Mouse (Mus musculus) embryonic facial prominence, embryonic 11.5 days (tissue): ENCODE data around the gene Neurl2. TPM values are rescaled to one million over a fixed set of nuclear protein-coding genes. Genes with fewer than 3 reads are reported as not detected.
"Not testable (repeated sequence)": the region's sequence is repeated elsewhere in the genome, so short reads cannot be mapped to it uniquely, and the experiment has no call there.

Source experiments
- ATAC-seq: fragments of 200-750 bp; cut with Nextera tagmentation; replicated peaks from 2 replicates; pipeline ENCODE4 v1.8.0; 2017; ENCODE audit warnings: low read depth; ENCODE audit not compliant: insufficient number of reproducible peaks, low FRiP score, low TSS enrichment
- DNase-seq: peaks from one replicate; pipeline ENCODE4 v3.0.0-alpha.2; 2015; ENCODE audit warnings: low spot score
- H3K27ac ChIP-seq: fragments of 300-500 bp; sonication (generic); replicated peaks from 2 replicates; pipeline ENCODE4 v1.5.1; 2014; ENCODE audit warnings: mild to moderate bottlenecking, low read depth, low read length, control low read depth
- H3K27me3 ChIP-seq: fragments of 300-500 bp; sonication (generic); 2 replicates; pipeline ENCODE4 v1.6.1; 2014; ENCODE audit warnings: mild to moderate bottlenecking, low read length, moderate library complexity, mixed read lengths; ENCODE audit not compliant: control insufficient read depth, insufficient read depth
- H3K36me3 ChIP-seq: fragments of 300-500 bp; sonication (generic); replicated peaks from 2 replicates; pipeline ENCODE4 v1.6.1; 2014; ENCODE audit warnings: low read depth, mild to moderate bottlenecking, low read length, moderate library complexity, mixed read lengths; ENCODE audit not compliant: control insufficient read depth, insufficient read depth
- H3K4me1 ChIP-seq: fragments of 300-500 bp; sonication (generic); 2 replicates; pipeline ENCODE4 v1.6.1; 2014; ENCODE audit warnings: low read length, mixed read lengths; ENCODE audit not compliant: control insufficient read depth, insufficient read depth
- H3K4me2 ChIP-seq: fragments of 300-500 bp; sonication (generic); 2 replicates; pipeline ENCODE4 v1.6.1; 2014; ENCODE audit warnings: low read depth, mild to moderate bottlenecking, control low read depth, low read length, moderate library complexity
- H3K4me3 ChIP-seq: fragments of 300-500 bp; sonication (generic); 2 replicates; pipeline ENCODE4 v1.5.1; 2014; ENCODE audit warnings: low read depth, low read length, control low read depth
- H3K9ac ChIP-seq: fragments of 300-500 bp; sonication (generic); replicated peaks from 2 replicates; pipeline ENCODE4 v1.6.1; 2014; ENCODE audit warnings: mild to moderate bottlenecking, control low read depth, low read length
- H3K9me3 ChIP-seq: fragments of 300-500 bp; sonication (generic); replicated peaks from 2 replicates; pipeline ENCODE4 v1.6.1; 2016; ENCODE audit warnings: mild to moderate bottlenecking, low read length, inconsistent platforms, mixed read lengths; ENCODE audit not compliant: control insufficient read depth
- WGBS: fragments of 180-500 bp; shearing (Covaris S2); extraction: QIAGEN DNeasy Blood & Tissue Kit; methylation state at CpG from one replicate; pipeline ENCODE4 v1.1.7; 2014; 5-methylcytosine and 5-hydroxymethylcytosine counted together
- polyA plus RNA-seq: library from polyadenylated mRNA; unstranded; fragments of >200 nt; fragmentation: Nextera tagmentation; extraction: Ambion mirVana; gene quantifications from 2 replicates; pipeline ENCODE4 v1.2.1, GENCODE M21; 2014

Gene Neurl2
- 3.0 and 4.7 TPM in 2 replicates for polyA plus RNA-seq

DNA sequence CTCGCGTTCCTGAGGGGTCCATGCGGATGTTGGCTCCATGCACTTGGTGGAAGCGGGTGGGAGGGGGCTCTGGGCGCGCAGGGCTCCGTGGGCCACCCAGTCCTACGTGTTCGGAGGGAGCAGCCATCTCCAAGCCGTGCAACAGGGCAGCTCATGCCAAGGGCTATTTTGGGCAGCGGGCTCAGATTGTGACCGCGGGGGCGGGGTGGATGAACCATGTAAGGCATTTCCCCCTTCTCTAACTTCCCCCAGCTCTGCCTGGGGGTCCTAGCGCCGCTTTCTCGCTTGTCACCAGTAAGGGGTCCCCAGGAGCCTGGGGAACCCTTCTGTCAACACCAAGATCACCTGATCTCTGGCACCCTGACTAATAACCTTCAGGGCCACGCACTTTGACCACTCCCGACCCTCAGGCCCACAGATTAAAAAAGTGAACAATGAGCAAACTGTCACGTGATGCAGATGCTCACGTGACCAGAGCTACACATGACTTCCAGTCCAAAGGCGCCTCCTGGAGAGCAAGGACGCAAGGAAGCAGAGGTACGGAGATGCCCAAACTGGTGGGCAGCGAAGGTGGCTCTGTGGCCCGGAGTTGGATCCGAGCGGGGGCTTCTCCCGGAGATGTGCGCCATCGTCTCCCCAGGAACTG lies at the start of gene Neurl2:
Neurl2 (minus strand) TSS at position 143 of the 646 bp plus-strand sequence.
- H3K27ac ChIP-seq, result peak within 1 kb of the TSS; percentile 59
- peak within 1 kb of the TSS; percentile 75 for H3K4me3 ChIP-seq
- no peaks in the 10 kb centered on the region; the same call in 1 of the 2 replicates for H3K36me3 ChIP-seq
- under 1% methylated on average over 31 of the region's 31 CpGs for WGBS
- no peaks in the 10 kb centered on the region for H3K9me3 ChIP-seq
- peak; percentile 97 for DNase-seq
- H3K9ac ChIP-seq, result peak within 1 kb of the TSS; percentile 83
- peak; percentile 60 for ATAC-seq
- H3K27me3 ChIP-seq, result no peaks in the 10 kb centered on the region
- peak within 1 kb of the TSS; percentile 99 for H3K4me2 ChIP-seq
- H3K4me1 ChIP-seq, result peaks cover 7% of the 10 kb centered on the region; the same call in 1 of the 2 replicates

DNA sequence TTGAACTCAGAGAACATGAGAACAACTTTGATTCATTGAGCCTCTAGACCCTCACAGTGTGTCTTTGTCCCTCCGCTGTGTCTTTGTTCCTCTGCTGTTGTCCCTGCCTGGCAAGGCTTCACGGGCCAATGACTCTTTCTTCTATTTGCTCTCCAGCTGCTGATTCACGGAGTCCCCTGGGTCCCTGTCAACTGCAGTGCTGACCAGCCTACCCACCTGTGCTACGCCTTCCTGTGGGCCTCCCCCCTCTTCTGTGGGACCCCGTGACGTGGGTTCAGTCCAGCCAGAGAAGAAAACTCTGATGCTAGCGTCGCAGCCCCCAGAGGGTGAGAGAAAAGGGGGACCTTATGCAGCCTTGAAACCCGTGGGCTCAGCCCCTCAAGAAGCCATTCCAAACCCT lies 49.4 kb upstream of the Neurl2 start:
- DNase-seq, result no peak
- no peaks in the 10 kb centered on the region for H3K4me1 ChIP-seq
- H3K36me3 ChIP-seq, result no peaks in the 10 kb centered on the region; the same call in none of the 2 replicates
- H3K9ac ChIP-seq, result no peak overlapping the region
- no peak overlapping the region for H3K4me3 ChIP-seq
- no peak for ATAC-seq
- no peak overlapping the region for H3K27ac ChIP-seq
- H3K4me2 ChIP-seq, result no peak overlapping the region; the same call in 1 of the 2 replicates
- WGBS, result 67% methylated on average over 9 of the region's 9 CpGs
- H3K9me3 ChIP-seq, result no peaks in the 10 kb centered on the region
- H3K27me3 ChIP-seq, result no peaks in the 10 kb centered on the region

DNA sequence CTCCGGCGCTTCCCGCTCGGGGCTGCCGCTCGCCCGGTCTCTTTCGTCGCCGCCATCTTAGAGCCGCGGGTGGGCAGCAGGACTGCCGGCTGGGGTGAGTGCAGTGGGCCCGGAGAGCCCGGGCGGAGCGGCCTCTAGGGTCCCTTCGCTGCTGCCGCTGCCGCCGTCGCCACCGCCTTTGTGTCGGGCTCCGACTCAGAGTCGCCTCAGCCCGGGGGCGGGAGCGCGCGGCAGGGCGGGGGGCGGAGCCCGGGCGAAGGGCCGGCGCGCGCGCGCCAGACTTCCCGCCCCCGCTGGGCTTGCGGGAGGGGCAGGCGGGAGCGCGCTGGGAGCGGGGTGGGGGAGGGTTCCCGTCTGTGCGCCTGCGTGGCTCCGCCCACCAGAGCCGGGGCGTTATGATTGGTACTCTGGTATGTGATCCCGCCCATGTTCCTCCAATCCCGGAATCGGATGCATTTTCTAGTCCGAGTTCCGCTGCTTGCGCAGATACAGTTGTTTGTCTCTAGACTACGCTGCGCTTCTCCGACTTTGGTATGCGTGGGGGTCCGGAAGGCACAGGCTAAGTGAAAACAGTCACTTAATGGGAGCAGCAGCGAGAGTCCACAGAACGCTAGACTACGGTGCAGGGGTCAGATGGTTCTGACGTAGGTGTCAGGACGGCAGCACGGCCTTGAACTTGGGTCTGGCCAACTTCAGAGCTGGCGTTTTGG lies 46.5 kb upstream of the Neurl2 start:
- Histone ChIP-seq H3K36me3 (no peaks in the 10 kb centered on the region; the same call in 1 of the 2 replicates), H3K9me3 (no peaks in the 10 kb centered on the region), H3K27me3 (no peaks in the 10 kb centered on the region), H3K27ac (peak overlapping the region; percentile 100), H3K4me3 (peak overlapping the region; percentile 95), H3K4me1 (no peaks in the 10 kb centered on the region), H3K4me2 (peak overlapping the region; percentile 91), H3K9ac (peak overlapping the region; percentile 100)
- ATAC-seq (peak; percentile 78), DNase-seq (peak; percentile 97)
- under 1% methylated on average over 66 of the region's 72 CpGs for WGBS

DNA sequence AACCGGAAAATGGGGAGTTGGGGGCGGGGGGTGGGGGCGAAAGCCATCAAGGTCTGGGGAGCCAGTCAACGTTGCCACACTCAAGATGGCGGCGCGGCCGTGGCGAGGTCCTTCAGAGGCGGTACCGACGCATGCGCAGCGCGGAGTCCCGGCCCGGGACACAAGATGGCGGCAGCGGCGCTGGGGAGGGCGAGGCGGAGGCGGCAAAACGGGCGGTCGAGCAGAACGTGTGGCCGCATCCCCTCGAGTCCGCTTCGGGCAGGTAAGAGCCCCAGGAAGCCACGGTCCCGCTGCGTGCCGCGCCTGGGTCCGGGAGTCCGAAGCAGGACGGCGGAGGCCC lies 45.9 kb upstream of the Neurl2 start, which contains the start of gene Pcif1:
Pcif1 (plus strand) TSS at position 77 of the 340 bp plus-strand sequence.
- peak; percentile 95 for DNase-seq
- Histone ChIP-seq H3K9ac (peak within 1 kb of the TSS; percentile 100), H3K4me3 (peak within 1 kb of the TSS; percentile 95), H3K4me1 (no peaks in the 10 kb centered on the region), H3K9me3 (no peaks in the 10 kb centered on the region), H3K27me3 (no peaks in the 10 kb centered on the region), H3K27ac (peak within 1 kb of the TSS; percentile 100), H3K4me2 (peak within 1 kb of the TSS; percentile 91), H3K36me3 (no peaks in the 10 kb centered on the region; the same call in 1 of the 2 replicates)
- peak; percentile 78 for ATAC-seq
- WGBS, result under 1% methylated on average over 31 of the region's 40 CpGs

DNA sequence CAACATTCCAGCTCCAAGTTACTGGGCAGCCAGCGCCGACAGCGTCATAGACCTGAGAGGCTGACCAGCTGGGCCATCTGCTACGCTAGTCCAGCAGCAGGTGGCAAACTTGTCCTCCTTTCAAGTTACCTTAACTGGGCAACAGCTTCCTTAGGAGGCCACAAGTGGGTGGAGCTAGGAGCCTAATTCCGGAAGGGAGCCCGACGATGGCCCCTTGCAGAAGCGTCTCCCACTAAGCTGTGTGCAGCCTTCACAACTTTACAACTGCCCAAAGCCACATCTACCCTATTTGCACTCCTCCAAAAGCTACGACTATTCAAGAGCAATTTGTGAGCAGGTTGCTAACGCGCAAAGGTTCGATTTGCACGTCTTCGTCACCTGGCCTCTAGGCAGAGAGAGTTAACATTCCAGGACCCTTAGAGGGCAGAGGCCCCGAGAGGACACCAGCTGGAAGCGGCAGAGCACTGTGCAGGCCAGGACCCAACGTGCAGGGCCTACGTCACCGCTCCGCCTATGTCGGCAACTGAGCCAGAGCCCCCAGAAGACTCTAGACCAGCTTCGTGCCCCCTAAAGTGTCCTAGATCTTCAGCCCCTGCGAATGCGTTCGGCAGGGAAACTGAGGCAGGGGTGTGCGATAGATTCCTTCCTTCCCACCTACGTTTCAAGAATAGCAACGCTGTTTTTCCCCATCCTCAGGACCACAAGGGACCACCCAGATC lies 45.4 kb upstream of the Neurl2 start:
- H3K4me1 ChIP-seq, result no peaks in the 10 kb centered on the region

DNA sequence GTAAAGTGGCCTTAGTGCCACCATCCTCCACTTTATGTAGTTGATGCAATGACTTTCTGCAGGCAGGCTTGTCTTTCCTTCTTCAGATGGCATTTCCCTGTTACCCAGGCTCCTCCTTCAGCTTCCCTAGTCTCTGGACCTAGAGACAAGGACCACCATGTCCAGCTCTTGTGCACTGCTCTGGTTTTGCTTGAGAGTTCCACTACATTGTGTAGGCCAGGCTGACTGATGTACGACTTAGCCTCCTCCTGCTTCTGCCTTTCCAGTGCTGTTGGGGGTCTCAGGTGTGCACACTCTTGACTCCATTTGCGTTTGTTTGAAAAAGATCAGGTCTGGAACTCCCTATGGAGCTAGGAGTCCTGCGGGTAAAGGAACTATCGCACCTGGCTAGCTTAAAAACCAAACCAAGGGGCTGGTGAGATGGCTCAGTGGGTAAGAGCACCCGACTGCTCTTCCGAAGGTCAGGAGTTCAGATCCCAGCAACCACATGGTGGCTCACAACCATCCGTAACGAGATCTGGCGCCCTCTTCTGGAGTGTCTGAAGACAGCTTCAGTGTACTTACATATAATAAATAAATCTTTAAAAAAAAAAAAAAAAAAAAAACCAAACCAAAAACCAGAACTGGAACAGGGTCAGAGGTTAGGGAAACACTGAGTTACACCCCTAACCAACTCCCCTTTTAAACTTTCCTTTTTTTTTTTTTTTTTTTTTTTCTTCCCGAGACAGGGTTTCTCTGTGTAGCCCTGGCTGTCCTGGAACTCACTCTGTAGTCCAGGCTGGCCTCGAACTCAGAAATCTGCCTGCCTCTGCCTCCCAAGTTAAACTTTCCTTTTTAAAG lies 44.3 kb upstream of the Neurl2 start:
- not testable (repeated sequence) for H3K4me3 ChIP-seq, DNase-seq, H3K9me3 ChIP-seq, H3K4me1 ChIP-seq, H3K4me2 ChIP-seq, H3K27ac ChIP-seq, H3K27me3 ChIP-seq, ATAC-seq, H3K9ac ChIP-seq, H3K36me3 ChIP-seq
- 77% methylated on average over 11 of the region's 11 CpGs for WGBS

More for the DNA sequence above, 45.4 kb upstream of the Neurl2 start:
- peak overlapping the region; percentile 100 for H3K27ac ChIP-seq
- H3K27me3 ChIP-seq, result no peaks in the 10 kb centered on the region
- peak overlapping the region; percentile 91 for H3K4me2 ChIP-seq
- no peaks in the 10 kb centered on the region for H3K9me3 ChIP-seq
- peak overlapping the region; percentile 95 for H3K4me3 ChIP-seq
- ATAC-seq (0 out of 2 replicates have a peak, but pooled peaks have one; percentile 21), DNase-seq (peak; percentile 54)
- no peaks in the 10 kb centered on the region for H3K36me3 ChIP-seq
- peak overlapping the region; percentile 100 for H3K9ac ChIP-seq
- whole genome bisulfite sequencing, result 2% methylated on average over 28 of the region's 28 CpGs

DNA sequence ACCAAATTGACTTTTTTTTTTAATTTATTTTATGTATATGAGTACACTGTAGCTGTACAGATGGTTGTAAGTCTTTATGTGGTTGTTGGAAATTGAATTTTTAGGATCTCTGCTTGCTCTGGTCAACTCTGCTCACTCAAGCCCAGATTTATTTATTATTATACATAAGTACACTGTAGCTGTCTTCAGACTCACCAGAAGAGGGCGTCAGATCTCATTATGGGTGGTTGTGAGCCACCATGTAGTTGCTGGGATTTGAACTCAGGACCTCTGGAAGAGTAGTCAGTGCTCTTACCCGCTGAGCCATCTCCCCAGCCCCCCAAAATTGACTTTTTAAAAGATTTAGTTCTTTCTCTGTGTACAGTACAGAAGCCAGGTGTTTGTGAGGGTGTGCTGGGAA lies 42.4 kb upstream of the Neurl2 start:
- not testable (repeated sequence) for H3K4me1 ChIP-seq, H3K9me3 ChIP-seq, ATAC-seq, H3K27ac ChIP-seq, H3K4me3 ChIP-seq, H3K36me3 ChIP-seq, H3K27me3 ChIP-seq, H3K9ac ChIP-seq, DNase-seq, H3K4me2 ChIP-seq
- WGBS, result 60% methylated on average over 2 of the region's 2 CpGs
